Mouse (Mus musculus) cerebellum, postnatal 10 days (tissue): ENCODE results near the gene Prss54.
A peak's percentile ranks its signal among the peaks of the same experiment; 100 is the strongest.
"Not testable (repeated sequence)": the region's sequence is repeated elsewhere in the genome, so short reads cannot be mapped to it uniquely, and the experiment has no call there.

Experiments used
- DNase-seq, 2 experiments: peaks; one replicate each; pipeline ENCODE4 v3.0.0; 2021; ENCODE audit warnings: mixed read lengths in 2 of 2

Gene Prss54

GRCm38 (mm10) chr8:95576240-95576639, at the start of gene Prss54:
Gene Prss54, minus strand, starts transcription at chr8:95576340.
- no peak for DNase-seq

GRCm38 (mm10) chr8:95624833-95625232, 48.7 kb upstream of the Prss54 start:
- no peak for DNase-seq

- no peak for DNase-seq
These were observed 43.9 kb upstream of the Prss54 start for GRCm38 (mm10) chr8:95620046-95620445.

- no peak for DNase-seq
These were observed 40.2 kb upstream of the Prss54 start for GRCm38 (mm10) chr8:95616383-95616782.

- no peak for DNase-seq
These were observed 35.6 kb upstream of the Prss54 start for GRCm38 (mm10) chr8:95611769-95612168.

GRCm38 (mm10) chr8:95610749-95611148, 34.6 kb upstream of the Prss54 start:
- no peak for DNase-seq

- DNase-seq = no peak
These were observed 33.3 kb upstream of the Prss54 start for GRCm38 (mm10) chr8:95609406-95609805.

GRCm38 (mm10) chr8:95607210-95607609, 31.1 kb upstream of the Prss54 start:
- no peak for DNase-seq

GRCm38 (mm10) chr8:95606509-95606908, 30.4 kb upstream of the Prss54 start:
- not testable (repeated sequence) for DNase-seq

- no peak for DNase-seq
These were observed 26.0 kb upstream of the Prss54 start for GRCm38 (mm10) chr8:95602168-95602567.

- DNase-seq = no peak
These were observed 25.2 kb upstream of the Prss54 start for GRCm38 (mm10) chr8:95601306-95601705.

GRCm38 (mm10) chr8:95599861-95600260, 23.7 kb upstream of the Prss54 start:
- peak; percentile 89 to 91 for DNase-seq

- no peak for DNase-seq
These were observed 20.7 kb upstream of the Prss54 start for GRCm38 (mm10) chr8:95596841-95597241.

- DNase-seq = no peak
These were observed 19.0 kb upstream of the Prss54 start for GRCm38 (mm10) chr8:95595131-95595530.

GRCm38 (mm10) chr8:95593439-95594393, 17.6 kb upstream of the Prss54 start:
- no peak for DNase-seq

- DNase-seq = no peak
These were observed 16.1 kb upstream of the Prss54 start for GRCm38 (mm10) chr8:95592131-95592780.

- DNase-seq = no peak
These were observed 14.4 kb upstream of the Prss54 start for GRCm38 (mm10) chr8:95590539-95590938.

GRCm38 (mm10) chr8:95589282-95589681, 13.1 kb upstream of the Prss54 start:
- no peak for DNase-seq

GRCm38 (mm10) chr8:95587339-95587738, 11.2 kb upstream of the Prss54 start:
- no peak for DNase-seq

- no peak for DNase-seq
These were observed 3.0 kb downstream of the Prss54 start for GRCm38 (mm10) chr8:95573146-95573545.

- peak; percentile 28 to 61 for DNase-seq
These were observed 9.3 kb downstream of the Prss54 start for GRCm38 (mm10) chr8:95566809-95567208.

GRCm38 (mm10) chr8:95566217-95566616, 9.9 kb downstream of the Prss54 start:
- DNase-seq = no peak

GRCm38 (mm10) chr8:95555963-95556362, 20.2 kb downstream of the Prss54 start:
- DNase-seq = no peak

GRCm38 (mm10) chr8:95551577-95551976, 24.6 kb downstream of the Prss54 start:
- DNase-seq = no peak
